Mouse (Mus musculus) naive thymus-derived CD4-positive, alpha-beta T cell, adult 5 months (primary cell): Measurements from ENCODE around the gene Clk1. TPM values are rescaled to one million over a fixed set of nuclear protein-coding genes. Genes with fewer than 3 reads are reported as not detected.

ENCODE experiments used
- polyA plus RNA-seq: library from polyadenylated mRNA; unstranded; fragments of 100-300 nt; shearing (Covaris generic); gene quantifications from one replicate; pipeline ENCODE4 v1.2.1, GENCODE M21; 2017

Gene Clk1
- 1,263 TPM for polyA plus RNA-seq

DNA sequence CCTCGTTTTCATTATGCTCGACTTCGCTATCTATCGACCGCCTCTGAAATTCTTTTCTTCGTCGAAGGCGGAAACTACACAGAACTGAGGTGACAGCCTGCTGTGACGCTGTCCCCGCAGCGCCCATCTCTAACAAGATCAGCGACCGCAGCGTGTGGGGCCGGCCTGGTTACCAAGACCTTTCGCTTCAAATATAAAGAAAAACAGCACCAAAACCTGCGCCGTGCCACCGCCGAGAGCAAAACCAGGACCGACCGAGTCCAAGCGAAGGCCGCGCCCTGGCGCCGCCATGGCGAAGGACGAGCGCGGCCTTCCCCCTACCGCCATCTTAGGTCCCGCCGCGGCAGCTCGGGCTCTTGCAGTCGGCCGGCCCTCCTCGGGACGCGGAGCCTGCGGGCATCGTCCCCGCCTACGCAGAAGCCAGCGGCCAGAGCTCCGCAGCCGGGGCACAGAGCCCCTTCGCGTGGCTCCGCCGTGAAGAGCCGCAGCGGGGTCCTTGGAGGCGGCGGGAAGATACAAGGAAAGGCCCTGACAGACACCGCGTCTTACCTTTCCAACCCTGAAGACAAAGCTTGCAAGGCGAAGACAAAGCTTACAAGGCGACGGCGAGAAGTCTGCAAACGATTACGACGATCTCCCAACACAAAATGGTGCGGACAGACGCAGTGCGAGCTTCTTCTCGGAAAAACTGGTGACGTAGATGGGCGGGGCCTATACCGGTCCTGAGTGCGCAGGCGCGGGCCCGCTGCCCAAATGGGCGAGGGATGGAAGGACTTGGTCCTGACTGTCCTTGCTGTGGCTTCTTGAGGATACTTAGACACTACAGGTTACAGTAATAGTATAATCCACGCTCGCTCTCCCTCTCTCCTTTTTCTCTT, at the start of gene Clk1:
Gene Clk1 (minus strand): TSS at position 696 of the 878 bp plus-strand sequence.

DNA sequence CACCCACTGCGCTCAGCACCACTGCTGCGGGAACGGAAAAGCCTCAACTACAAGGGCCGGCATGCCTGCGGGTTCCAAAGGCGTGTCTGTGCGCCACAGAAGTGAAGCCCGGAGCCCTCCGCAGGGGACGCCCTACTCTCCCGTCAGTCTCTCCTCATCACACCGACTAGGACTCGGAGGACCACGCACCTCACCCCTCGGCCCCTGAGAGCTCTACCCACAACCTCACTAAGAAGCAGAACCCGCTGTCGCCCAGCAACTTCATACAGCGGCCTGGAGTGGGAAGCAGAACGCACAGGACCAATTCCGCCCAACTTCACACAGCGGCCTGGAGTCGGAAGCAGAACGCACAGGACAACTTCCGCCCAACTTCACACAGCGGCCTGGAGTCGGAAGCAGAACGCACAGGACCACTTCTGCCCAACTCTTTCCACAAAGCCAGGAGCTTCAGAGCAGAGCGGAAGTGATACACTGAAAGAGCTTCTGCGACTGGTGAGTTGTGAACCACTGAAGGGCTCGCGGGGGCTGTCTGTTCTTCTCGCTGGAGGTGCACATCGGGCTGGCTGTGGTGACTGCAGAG, 21.4 kb upstream of the Clk1 start, which contains the start of the genes Nif3l1 and Ppil3:
Gene Nif3l1 (plus strand): TSS at position 9 of the 580 bp plus-strand sequence.
Gene Ppil3 (minus strand): TSS at position 344 of the 580 bp plus-strand sequence.

DNA sequence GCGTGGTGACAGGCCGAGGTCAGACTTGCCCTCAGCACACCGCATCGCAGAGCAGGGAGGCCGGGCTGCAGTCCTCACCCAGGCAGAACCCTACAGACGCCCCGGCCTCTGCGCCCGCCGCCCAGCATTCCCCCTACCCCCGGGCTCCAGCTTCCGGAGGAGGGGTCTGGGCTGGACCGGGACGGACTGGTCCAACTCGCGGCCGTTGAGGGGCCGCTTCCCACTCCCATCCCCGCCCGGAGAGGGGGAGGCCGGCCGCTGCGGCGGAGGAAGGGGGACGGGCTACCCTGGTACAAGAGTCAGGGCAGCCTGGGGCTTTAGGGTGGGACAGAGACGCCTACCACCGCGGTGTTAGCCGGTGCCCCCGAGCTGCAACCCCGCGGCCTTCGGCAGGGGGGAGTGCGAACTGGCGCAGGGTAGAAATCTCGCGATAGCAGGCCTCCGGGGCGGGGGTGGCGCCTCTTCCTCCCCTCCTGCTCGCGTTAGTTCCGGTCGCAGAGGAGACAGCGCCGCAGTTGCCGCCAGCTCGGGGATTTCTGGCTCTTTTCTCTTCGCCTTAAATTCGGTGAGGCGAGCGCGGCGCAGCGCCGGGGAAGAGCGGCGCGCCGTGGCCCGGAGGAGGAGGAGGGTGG, 31.1 kb downstream of the Clk1 start, which contains the start of gene Bzw1:
Gene Bzw1 (plus strand): TSS at position 247 of the 632 bp plus-strand sequence.

Other genes with a start within 250 kb of the Clk1 start
- not detected for gene Aox4, start 213.7 kb downstream of the Clk1 start, polyA plus RNA-seq
- not detected for gene Aox2, start 145.7 kb downstream of the Clk1 start, polyA plus RNA-seq
- gene Bzw1, start 31.2 kb downstream of the Clk1 start, polyA plus RNA-seq = 444 TPM
- 33.1 TPM for gene Nif3l1, start 21.1 kb upstream of the Clk1 start, polyA plus RNA-seq
- gene Ppil3, start 21.4 kb upstream of the Clk1 start, polyA plus RNA-seq = 38.2 TPM
- 28.1 TPM for gene Orc2, start 81.0 kb upstream of the Clk1 start, polyA plus RNA-seq
- gene Fam126b, start 162.3 kb upstream of the Clk1 start, polyA plus RNA-seq = 11.6 TPM
- 67.8 TPM for gene Ndufb3, start 162.3 kb upstream of the Clk1 start, polyA plus RNA-seq